12 mouse cellular contexts compared by ENCODE assay signal in genomic region chr2:115723452-115723851, GRCm38 (mm10).
DNase-seq lines count a peak whose midpoint lies in the region; ATAC-seq and TF ChIP-seq lines count a peak whose summit lies in the region.
"Had no signal": no experiment of that assay in that cellular context is flagged by ENCODE, and none has a peak within 500 bp of the region (broad histone marks: within the 10 kb centered on the region; RNA-seq: fewer than 3 reads in every experiment).

No protein-coding gene starts in this region.

- H3K9ac ChIP-seq in neural tube, embryonic 11.5 days (ENCODE audit: low read length), result no peak overlapping the region
- H3K9ac ChIP-seq in neural tube, embryonic 15.5 days (replicated peaks), result no peak overlapping the region
- H3K9ac ChIP-seq in forebrain, embryonic 16.5 days (replicated peaks; ENCODE audit: low read depth, low read length), result no peak overlapping the region

- H3K4me3 ChIP-seq in neural tube, embryonic 11.5 days (ENCODE audit: low read depth, low read length), result no peak overlapping the region
- no peak overlapping the region for H3K4me3 ChIP-seq in neural tube, embryonic 15.5 days (replicated peaks)
- no peak overlapping the region for H3K4me3 ChIP-seq in forebrain, embryonic 16.5 days (replicated peaks; ENCODE audit: low read length)
- H3K4me3 ChIP-seq in olfactory bulb, adult 2 months (ENCODE audit: insufficient read depth, low read depth, low read length), result no peak overlapping the region

- H3K36me3 ChIP-seq in neural tube, embryonic 11.5 days (ENCODE audit: control insufficient read depth, insufficient read depth, low read length), result no peaks in the 10 kb centered on the region
- H3K36me3 ChIP-seq in neural tube, embryonic 15.5 days, result no peaks in the 10 kb centered on the region
- H3K36me3 ChIP-seq in forebrain, embryonic 16.5 days (ENCODE audit: control insufficient read depth, insufficient read depth), result peaks cover 2% of the 10 kb centered on the region; the same call in 1 of the 2 replicates

- H3K4me1 ChIP-seq in neural tube, embryonic 11.5 days (ENCODE audit: control insufficient read depth, insufficient read depth, low read length), result peaks cover 3% of the 10 kb centered on the region; the same call in 1 of the 2 replicates
- peaks cover 8% of the 10 kb centered on the region for H3K4me1 ChIP-seq in neural tube, embryonic 15.5 days
- H3K4me1 ChIP-seq in forebrain, embryonic 16.5 days (replicated peaks; ENCODE audit: control insufficient read depth, insufficient read depth, low read length), result peaks cover 43% of the 10 kb centered on the region
- peaks cover 10% of the 10 kb centered on the region for H3K4me1 ChIP-seq in olfactory bulb, adult 2 months (ENCODE audit: control insufficient read depth, insufficient read depth, low read length)

- no peak overlapping the region for H3K4me2 ChIP-seq in neural tube, embryonic 11.5 days (ENCODE audit: low read depth)
- no peak overlapping the region for H3K4me2 ChIP-seq in neural tube, embryonic 15.5 days
- H3K4me2 ChIP-seq in forebrain, embryonic 16.5 days (ENCODE audit: low read length), result 0 out of 2 replicates have a peak overlapping the region, but pooled peaks have one; percentile 16
- H3K4me2 ChIP-seq: heart, embryonic 11.5 days had no signal

- peak; percentile 12 to 15 for DNase-seq in heart, postnatal 10 days
- no peak for DNase-seq in heart, postnatal 25 days (ENCODE audit: low spot score)
- DNase-seq in neural tube, embryonic 11.5 days (ENCODE audit: low spot score), result no peak
- DNase-seq in cerebellum, postnatal 36 days, result no peak
- no peak for DNase-seq in adrenal gland, postnatal 36 days
- DNase-seq: embryo, embryonic 11 days; thymus, postnatal 4 days had no signal

- H3K9me3 ChIP-seq in neural tube, embryonic 11.5 days (ENCODE audit: control insufficient read depth, low read length), result 0 out of 2 replicates have a peak, but pooled peaks cover 2% of the 10 kb centered on the region
- H3K9me3 ChIP-seq in neural tube, embryonic 15.5 days (replicated peaks), result no peaks in the 10 kb centered on the region
- H3K9me3 ChIP-seq in forebrain, embryonic 16.5 days (ENCODE audit: control insufficient read depth, low read length), result peaks cover 7% of the 10 kb centered on the region; the same call in 1 of the 2 replicates

- H3K27me3 ChIP-seq in neural tube, embryonic 11.5 days (ENCODE audit: control insufficient read depth, insufficient read depth, low read length), result no peaks in the 10 kb centered on the region
- no peaks in the 10 kb centered on the region for H3K27me3 ChIP-seq in neural tube, embryonic 15.5 days (replicated peaks)
- H3K27me3 ChIP-seq in forebrain, embryonic 16.5 days (replicated peaks; ENCODE audit: control insufficient read depth, insufficient read depth, low read length), result no peaks in the 10 kb centered on the region

- intact Hi-C loops in heart, postnatal 10 days (cut with DNase I), result no loop called here
- intact Hi-C loops in heart, postnatal 25 days (cut with DNase I), result no loop called here

- WGBS in neural tube, embryonic 11.5 days, result 21% methylated on average over 8 of the region's 8 CpGs
- 13% methylated on average over 8 of the region's 8 CpGs for WGBS in neural tube, embryonic 15.5 days
- 8% methylated on average over 8 of the region's 8 CpGs for WGBS in forebrain, embryonic 16.5 days
- WGBS in olfactory bulb, adult 2 months, result 39% methylated on average over 8 of the region's 8 CpGs

- peak; percentile 63 for ATAC-seq in neural tube, embryonic 11.5 days (ENCODE audit: insufficient read depth, low FRiP score, low TSS enrichment)
- no peak for ATAC-seq in neural tube, embryonic 15.5 days (ENCODE audit: low FRiP score)
- peak; percentile 50 for ATAC-seq in forebrain, embryonic 16.5 days
- ATAC-seq: intestine, postnatal 0 days had no signal

- no peak overlapping the region for H3K27ac ChIP-seq in neural tube, embryonic 11.5 days (ENCODE audit: low read depth, low read length)
- H3K27ac ChIP-seq in neural tube, embryonic 15.5 days (replicated peaks), result no peak overlapping the region
- H3K27ac ChIP-seq in forebrain, embryonic 16.5 days (ENCODE audit: low read length), result peak overlapping the region; percentile 53; the same call in 1 of the 2 replicates
- H3K27ac ChIP-seq in olfactory bulb, adult 2 months (ENCODE audit: insufficient read depth, low read depth, low read length), result peak overlapping the region; percentile 36

- TF ChIP-seq CTCF in olfactory bulb, adult 2 months (IDR thresholded peaks at IDR 0.05; ENCODE audit: insufficient read depth, low read depth, low read length), result no peak

- TF ChIP-seq POLR2A in olfactory bulb, adult 2 months (IDR thresholded peaks at IDR 0.05; ENCODE audit: insufficient read depth, low read depth, low read length), result no peak

Comparison
In these comparisons a context has a peak if more than half of its experiments do, and no peak if none do; other contexts are left out.
1. DNase-seq: peak in heart, postnatal 10 days (2 of 2); none in heart, postnatal 25 days (single experiment), neural tube, embryonic 11.5 days (single experiment), cerebellum, postnatal 36 days (0 of 2) and adrenal gland, postnatal 36 days (0 of 2).
2. H3K27ac ChIP-seq: peak in forebrain, embryonic 16.5 days (single experiment) and olfactory bulb, adult 2 months (single experiment); none in neural tube, embryonic 11.5 days (single experiment) and neural tube, embryonic 15.5 days (single experiment).